Mouse (Mus musculus): ENCODE data around the gene Dpp6.

The Dpp6 gene

DNA sequence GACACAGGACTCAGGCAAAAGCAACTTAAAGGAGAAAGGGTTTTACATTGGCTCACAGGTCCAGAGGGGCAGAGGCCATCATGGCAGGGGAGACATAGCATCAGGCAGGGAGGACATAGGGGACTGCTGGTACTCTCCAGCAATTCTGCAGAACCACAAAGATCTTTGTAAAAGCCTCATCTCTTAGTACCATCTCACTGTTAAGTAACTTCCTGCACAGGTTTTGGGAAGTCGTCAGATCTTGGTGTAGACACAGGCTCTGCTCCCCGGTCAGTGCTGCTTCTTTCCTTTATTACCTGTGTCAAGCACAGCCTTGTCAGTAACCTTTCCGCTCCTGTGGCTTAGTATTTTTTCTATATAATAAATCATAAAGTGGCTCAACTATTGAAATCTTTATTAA is 377.2 kb downstream of the Dpp6 start:
- DNase-seq (ENCODE audit: low spot score in 2 of 2): no peak

DNA sequence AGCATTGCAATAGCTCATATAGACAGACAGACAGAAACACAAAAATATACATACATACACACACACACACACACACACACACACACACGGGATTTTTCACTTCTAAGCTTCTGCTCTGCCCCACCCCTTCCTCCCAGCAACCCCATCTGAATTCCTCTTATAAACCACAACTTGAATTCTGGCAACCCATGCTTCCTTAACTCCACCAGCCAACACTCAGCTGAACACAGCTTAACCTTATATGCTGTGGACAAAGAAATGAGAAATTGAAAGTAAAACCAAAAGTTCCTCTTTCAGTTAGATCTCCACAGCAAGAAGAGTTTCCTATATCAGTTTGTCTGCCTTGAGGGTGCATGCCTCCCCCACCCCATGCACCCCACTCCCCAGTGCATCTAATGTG is 378.0 kb downstream of the Dpp6 start:
- no peak for DNase-seq (ENCODE audit: low spot score in 2 of 2)

DNA sequence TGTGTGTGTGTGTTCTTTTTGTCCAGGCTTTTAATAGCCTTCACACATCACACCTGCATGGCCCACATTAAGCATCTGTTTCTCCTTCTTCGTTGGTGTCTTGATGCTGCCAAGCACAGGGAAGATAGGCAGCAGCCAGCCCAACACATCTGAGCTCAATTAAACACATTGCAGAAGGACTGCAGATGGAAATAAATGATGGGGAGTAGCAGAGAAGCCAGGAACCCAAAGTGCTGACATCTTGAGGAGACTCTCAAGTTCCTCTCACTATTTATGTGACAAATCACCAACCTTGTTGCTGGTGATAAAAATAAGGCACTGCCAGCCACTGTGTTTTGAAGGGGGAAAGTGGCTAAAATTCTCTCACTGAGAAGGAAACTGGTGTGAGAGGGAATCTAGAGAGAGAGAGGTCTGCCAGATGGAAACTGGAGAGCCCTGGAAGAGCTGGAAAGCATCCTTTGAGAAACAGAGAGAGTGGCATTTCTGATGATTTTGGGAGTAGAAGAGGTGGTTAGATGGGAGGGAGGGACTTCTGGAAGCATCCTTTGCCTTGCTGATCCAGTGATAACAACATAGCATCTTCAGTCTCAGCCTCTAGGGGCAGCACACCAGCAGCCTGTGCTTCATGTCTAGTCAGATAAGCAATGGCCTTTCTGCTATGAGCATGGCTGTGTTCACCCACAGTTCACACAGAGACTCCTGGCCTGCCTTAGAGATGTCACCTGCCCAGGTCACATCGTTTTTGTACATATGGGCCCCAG is 383.8 kb downstream of the Dpp6 start:
- DNase-seq (ENCODE audit: low spot score in 2 of 2): no peak

DNA sequence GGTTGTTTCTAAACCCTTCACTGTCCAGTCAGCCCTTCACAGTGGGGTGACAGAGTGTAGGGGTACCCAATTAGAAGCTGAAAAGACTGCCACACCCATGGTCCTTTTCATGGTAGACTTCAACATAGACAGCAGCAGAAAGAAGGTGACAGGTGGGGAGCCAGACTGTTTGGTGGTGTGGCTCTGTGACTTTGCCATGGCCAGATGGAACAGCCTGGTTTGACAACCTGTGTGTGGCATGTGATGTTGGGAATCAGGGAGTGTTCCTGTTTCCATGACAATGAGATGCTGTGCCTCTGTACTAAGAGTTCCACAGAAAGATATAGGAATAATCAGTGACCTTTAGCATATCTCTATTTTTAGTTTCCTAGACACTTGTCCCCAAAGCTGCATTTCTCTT is 386.1 kb downstream of the Dpp6 start:
- DNase-seq (ENCODE audit: low spot score in 2 of 2): no peak

DNA sequence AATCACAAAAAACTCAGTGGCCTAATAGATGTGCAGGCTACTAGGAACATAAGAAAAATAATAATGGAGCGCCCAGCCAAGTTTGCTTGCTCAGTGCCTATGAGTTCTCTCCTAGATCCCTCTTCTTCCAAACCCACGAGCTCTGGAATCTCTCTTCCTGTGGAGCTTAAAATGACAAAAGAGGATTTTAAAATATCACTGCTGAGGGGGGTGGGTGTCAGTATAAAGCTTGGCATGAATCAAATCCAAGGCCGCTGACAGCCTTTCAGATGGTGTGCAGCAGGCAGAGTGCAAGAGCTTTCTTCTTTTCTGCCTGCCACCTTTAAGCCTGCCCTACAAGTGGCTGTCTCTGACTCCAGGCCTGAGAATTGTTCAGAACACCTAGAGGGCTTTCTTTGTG is 387.7 kb downstream of the Dpp6 start:
- DNase-seq (ENCODE audit: low spot score in 2 of 2): no peak

DNA sequence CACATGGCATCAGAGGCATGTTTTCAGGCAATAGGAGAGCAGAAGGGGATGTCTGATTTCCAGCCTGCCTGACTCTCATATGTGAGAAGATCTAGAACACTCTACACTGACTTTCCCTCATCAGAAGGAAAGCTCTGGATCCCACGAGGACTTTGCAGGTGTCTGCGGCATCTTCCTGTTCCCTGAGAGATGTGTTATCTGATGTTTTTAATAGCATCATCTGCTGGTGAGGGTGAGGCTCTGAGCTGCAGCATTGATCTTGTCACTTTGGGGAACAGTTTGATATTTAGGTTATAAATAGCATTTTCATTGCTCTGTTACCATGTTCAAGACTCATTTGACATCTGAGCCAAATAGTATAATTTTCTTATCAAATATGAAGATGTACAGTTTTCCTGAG is 388.8 kb downstream of the Dpp6 start:
- DNase-seq (ENCODE audit: low spot score in 2 of 2): no peak

DNA sequence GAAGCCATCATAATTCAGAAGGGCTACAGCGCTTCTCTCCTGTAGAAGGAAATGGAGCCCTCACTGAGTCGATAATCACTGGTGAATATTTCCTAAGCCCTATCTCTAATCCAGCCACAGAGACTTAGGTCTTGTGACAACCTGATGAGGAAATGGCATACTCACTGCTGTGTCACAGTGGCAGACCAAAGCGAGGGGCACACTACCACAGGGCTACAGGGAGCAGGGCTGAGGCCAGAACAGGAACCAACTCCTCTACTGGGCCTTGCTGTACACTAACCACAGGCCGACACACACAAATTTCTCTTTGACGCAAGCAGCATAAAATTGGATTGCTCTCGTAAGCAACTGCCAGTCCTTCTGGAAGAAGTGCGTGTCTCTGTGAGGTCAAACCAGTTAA is 389.2 kb downstream of the Dpp6 start:
- no peak for DNase-seq (ENCODE audit: low spot score in 2 of 2)

DNA sequence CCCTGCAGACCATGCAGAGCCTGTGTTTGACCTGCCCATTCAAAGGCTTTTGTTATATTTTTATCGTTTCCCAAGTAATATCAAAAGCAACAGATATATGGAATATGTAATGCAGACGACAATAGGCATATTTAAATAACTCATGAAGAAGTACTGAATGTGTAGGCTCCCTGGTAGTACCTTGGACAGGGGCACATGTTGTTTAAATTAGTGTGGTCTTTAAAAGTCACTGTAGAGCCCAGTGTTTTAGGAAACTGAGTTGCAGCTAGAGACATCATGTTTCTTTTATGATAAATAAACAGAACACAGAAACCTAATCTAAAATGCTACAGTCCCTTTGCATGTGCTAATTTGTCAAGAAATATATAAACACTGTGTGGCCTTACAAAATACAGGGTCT is 403.1 kb downstream of the Dpp6 start:
- no peak for DNase-seq (ENCODE audit: low spot score in 2 of 2)

DNA sequence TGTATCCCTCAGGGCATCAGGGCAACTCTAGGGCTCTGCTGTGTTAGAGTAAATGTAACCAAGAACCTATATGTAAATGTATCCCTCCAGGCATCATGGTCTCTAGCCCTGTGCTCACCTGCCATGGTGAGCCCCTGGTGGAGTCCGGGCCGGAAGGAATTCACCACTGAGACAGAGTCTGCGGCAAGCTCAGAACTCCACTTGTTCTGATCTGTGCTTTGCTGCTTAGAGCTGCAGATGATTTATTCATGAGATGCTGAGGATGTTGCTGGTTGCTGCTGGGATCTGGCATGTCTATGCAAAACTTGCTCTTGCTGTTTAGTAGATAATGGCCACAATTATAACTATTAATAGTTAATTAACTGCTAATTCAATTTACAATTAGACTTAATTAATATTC is 425.1 kb downstream of the Dpp6 start:
- no peak for DNase-seq (ENCODE audit: low spot score in 2 of 2)

DNA sequence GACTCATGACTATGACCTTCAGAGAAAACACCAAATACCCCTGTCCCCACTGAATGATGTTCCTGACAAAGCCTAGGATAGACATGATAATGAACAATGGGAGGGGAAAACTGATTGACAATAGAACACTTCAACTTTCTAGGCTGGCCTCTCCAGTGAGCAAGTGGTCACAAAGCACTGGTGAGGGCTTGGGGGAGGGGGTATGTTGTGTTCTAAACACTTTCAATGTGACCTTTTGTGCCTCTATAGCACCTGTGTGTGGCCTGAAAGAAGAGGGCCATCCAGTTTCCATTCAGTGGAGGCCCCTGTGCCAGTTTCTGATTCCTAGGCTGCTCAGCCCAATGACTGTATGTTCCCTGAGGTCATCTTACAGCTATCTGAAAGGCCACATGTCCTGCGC is 426.2 kb downstream of the Dpp6 start:
- DNase-seq (ENCODE audit: low spot score in 2 of 2): no peak

DNA sequence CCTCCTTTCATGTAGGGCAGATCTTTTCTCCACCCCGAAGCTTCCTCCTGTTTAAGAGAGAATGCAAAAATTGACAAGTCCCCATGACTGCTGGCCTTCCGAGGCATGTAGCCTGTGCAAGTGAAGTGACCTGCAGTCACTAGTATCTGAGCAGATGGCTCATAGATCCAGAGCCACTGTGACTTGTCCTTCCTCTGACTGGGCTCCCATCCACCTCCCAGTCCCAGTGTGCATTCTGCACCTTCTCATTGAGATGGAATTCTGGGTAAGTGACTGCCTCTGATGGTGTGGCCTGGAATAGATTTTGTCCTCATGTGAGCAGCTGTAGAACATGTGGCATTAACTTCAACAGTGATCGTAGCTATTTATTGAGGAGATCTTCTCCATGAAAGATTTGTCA is 430.8 kb downstream of the Dpp6 start:
- no peak for DNase-seq (ENCODE audit: low spot score in 2 of 2)

DNA sequence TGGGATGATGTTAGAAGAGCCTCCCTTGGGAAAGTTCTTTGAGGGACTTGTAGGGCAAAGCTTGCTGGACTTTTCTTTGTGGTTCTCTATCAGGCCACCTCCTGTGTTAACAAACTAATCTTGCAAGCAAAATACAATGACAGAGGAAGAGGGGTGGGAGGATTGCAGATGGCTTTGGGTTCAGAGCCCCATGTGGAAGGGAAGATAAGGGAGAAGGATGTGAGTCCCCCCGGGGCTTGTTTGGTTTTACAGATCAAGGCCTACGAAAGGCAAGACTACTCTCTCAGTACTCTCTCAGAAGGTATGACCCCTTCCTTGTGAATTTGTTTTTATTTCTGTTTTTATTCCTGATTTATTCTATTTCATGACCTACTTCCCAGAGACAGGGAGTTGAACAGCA is 431.7 kb downstream of the Dpp6 start:
- no peak for DNase-seq (ENCODE audit: low spot score in 2 of 2)

DNA sequence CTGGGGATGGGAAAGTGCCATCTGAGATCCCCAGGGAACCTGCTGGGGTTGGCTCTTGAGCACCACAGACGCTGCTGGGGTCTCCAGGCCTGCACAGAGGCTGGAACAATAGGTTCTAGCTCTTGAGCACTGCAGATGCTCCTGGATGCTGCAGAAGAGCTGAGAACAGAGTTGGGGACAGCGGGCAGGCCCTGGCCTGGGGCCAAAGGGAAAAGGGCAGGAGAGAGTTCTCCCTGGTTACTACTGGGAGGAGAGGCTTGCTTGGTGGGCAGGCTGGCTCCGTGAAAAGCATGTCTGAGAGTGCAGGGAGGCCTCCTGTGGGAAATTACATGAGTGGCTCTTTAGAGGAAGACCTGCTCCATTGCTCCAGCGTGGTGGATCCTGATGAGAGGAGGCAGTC is 432.9 kb downstream of the Dpp6 start:
- no peak for DNase-seq (ENCODE audit: low spot score in 2 of 2)

DNA sequence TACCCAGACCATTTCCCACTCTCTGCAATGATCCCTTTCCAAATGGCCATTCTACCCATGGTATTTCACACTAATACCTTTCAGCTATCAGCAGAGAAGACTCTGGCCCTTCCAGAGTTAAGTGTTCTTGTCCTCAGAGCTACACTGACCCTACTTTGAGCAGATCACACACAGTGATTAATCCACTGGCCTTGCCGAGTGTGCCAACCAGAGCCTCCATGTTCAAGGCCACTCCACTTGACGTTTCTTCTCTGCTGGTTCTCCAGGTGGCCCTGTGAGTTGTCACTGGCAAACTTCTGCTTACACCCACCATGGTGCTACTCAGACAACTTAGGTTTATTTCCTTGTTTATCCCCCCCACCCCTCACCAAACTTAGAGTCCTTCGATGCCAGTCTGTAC is 433.9 kb downstream of the Dpp6 start:
- DNase-seq (ENCODE audit: low spot score in 2 of 2): no peak

DNA sequence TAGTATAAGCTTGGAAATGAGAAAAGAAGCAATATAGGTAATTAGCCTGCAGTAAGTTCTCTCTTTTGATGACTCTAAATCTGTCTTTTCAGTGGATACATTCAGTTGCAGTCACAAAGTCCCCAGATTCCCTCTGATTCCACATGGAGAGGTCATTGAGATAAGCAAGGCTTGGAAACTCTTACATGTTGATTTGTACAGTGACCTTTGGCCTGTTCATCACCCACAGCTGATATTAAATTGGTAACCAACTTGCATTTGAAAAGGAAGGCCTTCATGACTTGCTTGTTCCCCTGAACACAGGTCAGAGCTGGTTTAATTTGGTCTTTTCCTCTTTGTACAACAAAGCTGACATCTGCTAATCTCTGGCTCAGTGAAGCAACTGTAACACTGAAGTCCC is 434.4 kb downstream of the Dpp6 start:
- no peak for DNase-seq (ENCODE audit: low spot score in 2 of 2)

DNA sequence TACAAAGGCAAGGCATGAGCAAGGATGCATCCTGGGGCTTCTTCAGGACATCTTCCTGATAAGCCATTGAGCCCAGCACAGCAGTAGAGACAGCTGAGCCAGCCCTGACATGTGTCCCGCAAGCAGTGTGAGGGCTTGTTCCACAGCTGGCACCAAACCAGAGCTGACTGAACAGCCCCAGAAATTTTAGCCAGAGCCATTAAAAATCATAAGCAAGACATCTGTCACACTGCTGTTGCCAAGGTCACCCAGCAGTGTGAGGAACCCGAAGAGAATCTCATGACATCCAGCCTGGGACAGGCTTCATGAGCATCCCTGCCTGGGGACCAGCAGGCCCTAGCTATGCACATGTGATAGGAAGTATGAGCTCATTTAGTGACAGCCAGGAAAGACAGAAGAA is 438.2 kb downstream of the Dpp6 start:
- no peak for DNase-seq (ENCODE audit: low spot score in 2 of 2)

DNA sequence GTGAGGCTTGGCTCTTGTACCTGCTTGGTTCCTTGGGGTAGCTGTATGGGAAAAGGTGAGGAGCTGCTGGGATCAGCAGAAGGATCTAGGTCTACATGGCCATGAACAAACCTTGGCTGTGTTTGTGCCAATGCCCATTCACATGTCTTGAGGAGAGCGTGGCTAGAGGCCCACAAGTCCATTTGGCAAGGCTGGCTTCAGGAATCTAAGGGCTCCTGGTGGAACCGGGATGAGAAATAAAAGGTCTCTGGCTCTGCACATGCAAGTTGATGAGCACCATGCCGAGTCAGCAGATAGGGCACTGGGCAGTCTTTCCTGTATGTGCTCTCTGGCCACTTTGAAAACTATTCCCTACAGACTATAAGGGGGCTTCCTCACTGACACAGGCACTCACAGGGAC is 441.6 kb downstream of the Dpp6 start:
- no peak for DNase-seq (ENCODE audit: low spot score in 2 of 2)

DNA sequence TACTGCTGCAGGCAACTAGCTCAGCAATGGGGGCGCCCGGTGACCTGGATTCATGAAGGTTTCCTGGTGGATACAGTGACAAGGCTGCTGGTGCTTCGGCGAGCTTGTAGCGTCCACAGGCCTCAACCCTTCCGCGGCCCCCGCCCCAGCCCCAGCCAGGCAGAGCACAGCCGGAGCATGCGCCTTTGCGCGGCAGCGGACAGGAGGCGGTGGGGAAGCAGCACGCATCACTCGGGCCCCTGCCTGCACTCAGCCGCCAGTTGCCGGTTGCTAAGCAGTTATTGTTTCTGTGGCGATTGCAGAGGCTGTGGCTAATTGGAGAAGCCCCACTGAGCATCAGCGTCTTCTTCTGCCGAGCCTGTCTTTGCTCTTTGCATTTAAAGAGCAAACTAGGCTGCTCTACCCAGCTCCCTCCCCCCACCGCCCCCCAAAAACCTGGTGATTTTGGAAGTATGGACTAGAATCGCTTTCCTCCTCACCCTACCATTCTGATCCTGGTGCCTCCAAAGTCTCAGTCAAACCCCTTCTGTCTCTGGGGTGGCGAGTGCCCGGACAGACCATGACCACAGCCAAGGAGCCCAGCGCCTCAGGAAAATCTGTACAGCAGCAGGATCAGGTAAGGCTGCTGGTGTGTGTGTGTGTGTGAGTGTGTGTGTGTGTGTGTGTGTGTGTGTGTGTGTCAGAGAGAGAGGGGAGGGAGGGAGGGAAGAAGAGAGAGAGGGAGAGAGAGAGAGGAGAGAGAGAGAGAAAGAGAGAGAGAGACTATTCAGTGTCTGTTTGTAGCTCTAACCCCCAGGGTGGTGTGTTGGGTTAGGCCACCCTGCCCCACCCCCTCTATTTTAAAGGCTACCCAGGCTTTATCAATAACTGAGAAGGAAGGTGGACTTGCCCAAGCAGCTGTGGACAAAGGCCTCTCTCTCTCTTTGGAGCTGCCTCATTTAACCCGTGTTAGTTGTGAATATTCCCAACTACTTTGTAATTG is 445.0 kb downstream of the Dpp6 start:
- no peak for DNase-seq (ENCODE audit: low spot score in 2 of 2)

DNA sequence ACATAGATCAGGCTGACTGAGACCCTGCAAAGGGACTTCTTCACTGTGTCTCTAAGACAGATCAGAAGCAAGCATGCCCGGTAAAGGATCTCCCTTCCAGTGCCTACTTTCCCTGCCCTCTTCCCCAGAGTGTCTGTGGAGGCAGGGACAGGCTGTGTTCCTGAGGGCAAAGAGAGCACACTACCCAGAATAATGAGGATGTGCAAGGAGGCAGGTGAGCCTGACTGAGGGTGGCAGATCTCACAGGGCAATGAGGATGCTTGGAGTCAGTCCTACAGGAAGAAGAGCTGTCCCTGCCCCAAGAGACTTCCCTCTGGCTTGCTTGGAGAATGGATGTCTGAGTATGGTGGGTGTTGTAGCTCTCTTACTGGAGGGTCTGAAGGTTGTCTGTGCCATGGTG is 445.7 kb downstream of the Dpp6 start:
- no peak for DNase-seq (ENCODE audit: low spot score in 2 of 2)

DNA sequence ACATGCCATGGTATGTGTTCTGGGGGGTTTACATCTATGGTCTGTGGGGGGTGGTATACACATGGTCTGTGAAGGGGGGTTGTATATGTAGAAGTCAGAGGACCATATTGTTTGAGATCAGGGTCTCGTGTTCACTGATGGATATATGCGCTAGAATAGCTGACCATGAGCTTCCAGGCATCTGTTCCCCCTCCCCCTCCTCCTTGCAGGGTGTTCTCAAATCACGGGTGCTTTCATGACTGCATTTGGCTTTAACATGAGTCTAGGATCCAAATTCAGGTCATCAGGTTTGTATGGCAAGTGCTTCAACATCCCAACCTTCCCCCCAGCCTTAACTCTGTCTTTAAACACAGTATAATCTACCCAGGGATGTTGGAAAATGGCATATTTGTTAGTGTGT is 448.3 kb downstream of the Dpp6 start:
- no peak for DNase-seq (ENCODE audit: low spot score in 2 of 2)

DNA sequence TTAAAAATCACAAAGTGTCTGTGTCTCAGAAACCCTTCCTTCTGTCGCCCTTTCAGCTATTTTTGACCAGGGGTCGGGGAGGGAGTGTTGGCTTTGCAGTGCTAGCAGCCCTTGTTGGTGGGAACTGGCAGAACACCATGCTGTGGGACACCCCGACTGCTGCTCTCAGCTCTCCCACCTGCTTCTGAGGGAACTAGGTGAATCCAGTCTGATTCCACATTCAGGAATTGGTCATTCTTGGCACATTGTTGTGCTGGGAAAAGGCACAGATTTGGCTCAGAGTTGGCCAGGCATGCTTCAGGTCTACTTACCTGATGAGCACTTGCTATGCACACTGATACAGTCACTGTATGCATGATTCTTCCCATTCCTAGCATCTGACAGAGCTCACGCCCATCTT is 454.3 kb downstream of the Dpp6 start:
- no peak for DNase-seq (ENCODE audit: low spot score in 2 of 2)

DNA sequence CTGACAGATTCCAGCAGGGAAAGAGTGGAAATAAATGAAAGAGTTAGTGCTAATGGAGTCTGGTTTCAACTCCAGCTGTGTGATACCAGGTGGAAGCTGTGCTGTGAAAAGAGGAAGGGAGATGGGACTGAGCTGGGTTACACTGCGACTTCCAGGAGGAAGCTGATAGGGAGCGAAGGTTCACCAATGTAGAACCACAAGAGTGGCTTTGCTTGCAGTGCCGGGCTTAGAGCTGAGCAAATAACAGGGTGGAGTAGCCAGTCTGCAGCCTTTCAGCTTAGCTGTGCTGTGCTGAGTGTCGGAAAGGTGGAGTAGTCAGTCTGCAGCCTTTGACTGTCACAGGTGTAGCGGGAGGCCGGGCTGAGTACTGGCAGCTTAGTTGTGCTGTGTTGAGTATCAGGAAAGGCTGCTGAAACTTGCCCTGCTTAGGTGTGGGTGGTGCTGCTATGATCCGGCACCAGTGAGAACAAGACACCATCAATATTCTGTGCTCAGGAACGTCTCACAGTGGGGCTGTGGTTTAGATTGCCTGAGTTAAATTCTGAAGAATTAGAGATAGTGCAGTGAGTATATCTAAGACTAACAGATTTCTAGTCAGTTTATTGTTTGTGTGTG is 457.9 kb downstream of the Dpp6 start:
- no peak for DNase-seq (ENCODE audit: low spot score in 2 of 2)

DNA sequence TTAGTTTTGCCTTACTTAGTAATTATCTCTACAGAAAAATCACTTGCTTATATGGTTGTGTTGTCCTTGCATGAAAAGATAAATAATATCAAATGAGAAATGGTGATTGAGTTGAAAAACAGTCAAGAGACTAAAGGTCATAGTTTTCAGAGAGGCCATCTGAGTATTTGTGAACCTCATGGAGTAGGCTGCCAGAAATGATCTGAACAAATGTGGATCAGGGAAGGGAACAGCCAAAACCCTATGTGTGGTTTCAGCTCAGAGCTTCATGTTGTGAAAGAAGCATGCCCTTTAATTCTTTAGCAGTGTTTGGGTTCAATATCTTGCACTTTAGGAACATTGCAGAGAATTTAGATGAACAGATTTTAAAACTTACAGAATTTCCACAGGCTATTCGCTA is 458.9 kb downstream of the Dpp6 start:
- no peak for DNase-seq (ENCODE audit: low spot score in 2 of 2)

Measured in urinary bladder, postnatal 36 days (tissue).